Mouse (Mus musculus) inflammation-experienced regulatory T-cells, adult 6 months (primary cell): ENCODE data around the gene Cd19. TPM values are rescaled to one million over a fixed set of nuclear protein-coding genes. Genes with fewer than 3 reads are reported as not detected.

Experiments
- ATAC-seq: one replicate; pipeline ENCODE4 v1.8.0; 2017
- polyA plus RNA-seq, 3 experiments: library from polyadenylated mRNA; unstranded; fragments of 100-300 nt; shearing (Covaris generic); gene quantifications; one replicate each; pipeline ENCODE4 v1.2.1; 2017

The Cd19 gene
- polyA plus RNA-seq, 3 experiments from 2014 or later = 0.87 to 6.5 (median 6.0) TPM

GRCm38 (mm10) chr7:126377278-126378158 is 37.2 kb downstream of the Cd19 start, which contains the start of gene Spns1:
TSS of gene Spns1 (minus strand) at chr7:126377450.
- ATAC-seq = peak; percentile 92

- ATAC-seq = peak; percentile 5
Observed at GRCm38 (mm10) chr7:126376903-126377277, 37.8 kb downstream of the Cd19 start.

GRCm38 (mm10) chr7:126375012-126375411 is 39.7 kb downstream of the Cd19 start:
- no peak for ATAC-seq

GRCm38 (mm10) chr7:126374526-126374925 is 40.2 kb downstream of the Cd19 start:
- no peak for ATAC-seq

GRCm38 (mm10) chr7:126373007-126373406 is 41.7 kb downstream of the Cd19 start:
- ATAC-seq = no peak

- peak; percentile 94 for ATAC-seq
Observed at GRCm38 (mm10) chr7:126369393-126369792, 45.3 kb downstream of the Cd19 start, which contains the start of gene Lat. TSS of gene Lat (minus strand) at chr7:126369570.

- ATAC-seq = no peak
Observed at GRCm38 (mm10) chr7:126368367-126368766, 46.3 kb downstream of the Cd19 start.

GRCm38 (mm10) chr7:126367636-126368035 is 47.1 kb downstream of the Cd19 start:
- peak; percentile 48 for ATAC-seq

- ATAC-seq = no peak
Observed at GRCm38 (mm10) chr7:126363038-126363437, 51.7 kb downstream of the Cd19 start.

- no peak for ATAC-seq
Observed at GRCm38 (mm10) chr7:126359049-126359448, 55.6 kb downstream of the Cd19 start.

Other genes starting within 250 kb of the Cd19 start
- 100 to 1,000 TPM in 2 of 3 experiments, 10 to 100 TPM in 1; 66.7 to 148 (median 128) TPM for gene Xpo6, start 214.4 kb downstream of the Cd19 start, polyA plus RNA-seq
- 1 to 10 TPM; 2.1 to 4.2 (median 2.6) TPM for gene Sbk1, start 142.3 kb downstream of the Cd19 start, polyA plus RNA-seq
- gene Lat, start 45.3 kb downstream of the Cd19 start, polyA plus RNA-seq = 1,000 to 10,000 TPM in 1 of 3 experiments, 100 to 1,000 TPM in 2; 875 to 1,118 (median 889) TPM
- gene Spns1, start 37.4 kb downstream of the Cd19 start, polyA plus RNA-seq = 10 to 100 TPM; 31.3 to 43.0 (median 38.4) TPM
- 1 to 10 TPM; 2.7 to 3.8 (median 3.3) TPM for gene Nfatc2ip, start 18.2 kb downstream of the Cd19 start, polyA plus RNA-seq
- gene Rabep2, start 13.9 kb upstream of the Cd19 start, polyA plus RNA-seq = 10 to 100 TPM; 37.8 to 39.6 (median 38.1) TPM
- gene Atp2a1, start 48.2 kb upstream of the Cd19 start, polyA plus RNA-seq = under 1 TPM; 0.16 to 0.49 (median 0.29) TPM
- gene Sh2b1, start 60.5 kb upstream of the Cd19 start, polyA plus RNA-seq = 10 to 100 TPM; 12.6 to 18.9 (median 13.3) TPM
- gene Tufm, start 72.5 kb upstream of the Cd19 start, polyA plus RNA-seq = 10 to 100 TPM; 65.5 to 83.5 (median 69.4) TPM
- 10 to 100 TPM; 13.4 to 16.4 (median 14.8) TPM for gene Atxn2l, start 88.5 kb upstream of the Cd19 start, polyA plus RNA-seq
- gene Eif3c, start 151.5 kb upstream of the Cd19 start, polyA plus RNA-seq = 100 to 1,000 TPM; 219 to 232 (median 230) TPM
- 1 to 10 TPM in 1 of 3 experiments, under 1 TPM in 1, not detected in 1; 0.23 to 2.3 TPM for gene Apobr, start 170.1 kb upstream of the Cd19 start, polyA plus RNA-seq
- 10 to 100 TPM; 25.2 to 57.9 (median 51.4) TPM for gene Cln3, start 170.9 kb upstream of the Cd19 start, polyA plus RNA-seq
- not detected for gene Il27, start 180.1 kb upstream of the Cd19 start, polyA plus RNA-seq
- gene Nupr1, start 216.0 kb upstream of the Cd19 start, polyA plus RNA-seq = 1 to 10 TPM in 1 of 3 experiments, not detected in 2; 2.2 TPM
- gene Sgf29, start 234.4 kb upstream of the Cd19 start, polyA plus RNA-seq = 100 to 1,000 TPM in 1 of 3 experiments, 10 to 100 TPM in 2; 46.5 to 103 (median 70.1) TPM